Mouse (Mus musculus) liver, embryonic 11.5 days (tissue): ENCODE data around the gene Tlr12. TPM values are rescaled to one million over a fixed set of nuclear protein-coding genes. Genes with fewer than 3 reads are reported as not detected.

Experiments used
- ATAC-seq: fragments of 200-750 bp; cut with Nextera tagmentation; replicated peaks from 2 replicates; pipeline ENCODE4 v1.8.0; 2017; ENCODE audit warnings: moderate number of reproducible peaks, mild to moderate bottlenecking, moderate TSS enrichment, moderate library complexity; ENCODE audit not compliant: low FRiP score
- DNase-seq: peaks from one replicate; pipeline ENCODE4 v3.0.0-alpha.2; 2017; ENCODE audit warnings: low spot score
- H3K27ac ChIP-seq: fragments of 300-500 bp; sonication (generic); 2 replicates; pipeline ENCODE4 v1.5.1; 2014; ENCODE audit warnings: mild to moderate bottlenecking, low read depth, low read length, control low read depth
- H3K27me3 ChIP-seq: fragments of 300-500 bp; sonication (generic); replicated peaks from 2 replicates; pipeline ENCODE4 v1.6.1; 2014; ENCODE audit warnings: low read length, mixed read lengths; ENCODE audit not compliant: control insufficient read depth, insufficient read depth
- H3K36me3 ChIP-seq: fragments of 300-500 bp; sonication (generic); 2 replicates; pipeline ENCODE4 v1.6.1; 2014; ENCODE audit warnings: mild to moderate bottlenecking, low read length, moderate library complexity, mixed read lengths; ENCODE audit not compliant: control insufficient read depth, insufficient read depth
- H3K4me1 ChIP-seq: fragments of 300-500 bp; sonication (generic); replicated peaks from 2 replicates; pipeline ENCODE4 v1.6.1; 2014; ENCODE audit warnings: low read length, mixed read lengths; ENCODE audit not compliant: control insufficient read depth, insufficient read depth
- H3K4me2 ChIP-seq: fragments of 300-500 bp; sonication (generic); 2 replicates; pipeline ENCODE4 v1.6.1; 2014; ENCODE audit warnings: mild to moderate bottlenecking, control low read depth, moderate library complexity
- H3K4me3 ChIP-seq: fragments of 300-500 bp; sonication (generic); 2 replicates; pipeline ENCODE4 v1.5.1; 2014; ENCODE audit warnings: low read depth, low read length, control low read depth
- H3K9ac ChIP-seq: fragments of 300-500 bp; sonication (generic); 2 replicates; pipeline ENCODE4 v1.6.1; 2014; ENCODE audit warnings: low read depth, low read length, control low read depth
- H3K9me3 ChIP-seq: fragments of 300-500 bp; sonication (generic); 2 replicates; pipeline ENCODE4 v1.6.1; 2016; ENCODE audit warnings: low read length, inconsistent platforms, mixed read lengths; ENCODE audit not compliant: control insufficient read depth
- WGBS: fragments of 180-500 bp; shearing (Covaris S2); extraction: QIAGEN DNeasy Blood & Tissue Kit; methylation state at CpG from one replicate; pipeline ENCODE4 v1.1.7; 2014; 5-methylcytosine and 5-hydroxymethylcytosine counted together
- polyA plus RNA-seq: library from polyadenylated mRNA; unstranded; fragments of >200 nt; fragmentation: Nextera tagmentation; extraction: Ambion mirVana; gene quantifications from 2 replicates; pipeline ENCODE4 v1.2.1, GENCODE M21; 2014

Tlr12 gene
- polyA plus RNA-seq, 1 experiment from 2014 or later = 0.88 TPM

- no peak overlapping the region for H3K4me2 ChIP-seq
- no peak for ATAC-seq
- peaks cover 14% of the 10 kb centered on the region for H3K4me1 ChIP-seq
- no peaks in the 10 kb centered on the region for H3K9me3 ChIP-seq
- no peak overlapping the region for H3K4me3 ChIP-seq
- H3K27ac ChIP-seq = peak overlapping the region; percentile 38; the same call in 1 of the 2 replicates
- no peak for DNase-seq
- peaks cover 3% of the 10 kb centered on the region; the same call in 1 of the 2 replicates for H3K27me3 ChIP-seq
- H3K36me3 ChIP-seq = no peaks in the 10 kb centered on the region
- WGBS = 30% methylated on average over 5 of the region's 5 CpGs
- no peak overlapping the region for H3K9ac ChIP-seq
These were observed 34.3 kb upstream of the Tlr12 start for GRCm38 (mm10) chr4:128652584-128653298.

- no peak overlapping the region for H3K4me3 ChIP-seq
- no peaks in the 10 kb centered on the region for H3K36me3 ChIP-seq
- 51% methylated on average over 3 of the region's 3 CpGs for WGBS
- H3K9ac ChIP-seq = no peak overlapping the region
- DNase-seq (no peak), ATAC-seq (no peak)
- peaks cover 3% of the 10 kb centered on the region; the same call in 1 of the 2 replicates for H3K27me3 ChIP-seq
- no peak overlapping the region for H3K4me2 ChIP-seq
- H3K27ac ChIP-seq = no peak overlapping the region
- peaks cover 14% of the 10 kb centered on the region for H3K4me1 ChIP-seq
- no peaks in the 10 kb centered on the region for H3K9me3 ChIP-seq
These were observed 33.1 kb upstream of the Tlr12 start for GRCm38 (mm10) chr4:128651530-128651929.

- H3K9ac ChIP-seq = no peak overlapping the region
- no peak overlapping the region for H3K27ac ChIP-seq
- peaks cover 8% of the 10 kb centered on the region; the same call in 1 of the 2 replicates for H3K4me1 ChIP-seq
- 56% methylated on average over 8 of the region's 8 CpGs for WGBS
- DNase-seq (no peak), ATAC-seq (no peak)
- no peak overlapping the region for H3K4me3 ChIP-seq
- no peaks in the 10 kb centered on the region for H3K27me3 ChIP-seq
- H3K4me2 ChIP-seq = no peak overlapping the region
- no peaks in the 10 kb centered on the region for H3K9me3 ChIP-seq
- H3K36me3 ChIP-seq = no peaks in the 10 kb centered on the region
These were observed 30.3 kb upstream of the Tlr12 start for GRCm38 (mm10) chr4:128648567-128649255.

- Histone ChIP-seq H3K27me3 (no peaks in the 10 kb centered on the region), H3K4me3 (no peak overlapping the region), H3K9me3 (no peaks in the 10 kb centered on the region), H3K4me2 (no peak overlapping the region), H3K9ac (no peak overlapping the region), H3K27ac (no peak overlapping the region), H3K4me1 (peaks cover 14% of the 10 kb centered on the region), H3K36me3 (no peaks in the 10 kb centered on the region)
- no peak for ATAC-seq
- 39% methylated on average over 7 of the region's 7 CpGs for WGBS
- DNase-seq = no peak
These were observed 28.3 kb upstream of the Tlr12 start for GRCm38 (mm10) chr4:128646762-128647161.

GRCm38 (mm10) chr4:128645896-128646295 is 27.5 kb upstream of the Tlr12 start:
- DNase-seq (no peak), ATAC-seq (no peak)
- H3K4me3 ChIP-seq = no peak overlapping the region
- no peak overlapping the region for H3K27ac ChIP-seq
- H3K4me1 ChIP-seq = peaks cover 15% of the 10 kb centered on the region
- H3K9me3 ChIP-seq = no peaks in the 10 kb centered on the region
- H3K4me2 ChIP-seq = no peak overlapping the region
- H3K36me3 ChIP-seq = no peaks in the 10 kb centered on the region
- WGBS = 65% methylated on average over 6 of the region's 6 CpGs
- H3K9ac ChIP-seq = no peak overlapping the region
- no peaks in the 10 kb centered on the region for H3K27me3 ChIP-seq

GRCm38 (mm10) chr4:128641766-128642717 is 23.6 kb upstream of the Tlr12 start:
- no peak overlapping the region for H3K4me3 ChIP-seq
- H3K4me1 ChIP-seq = peaks cover 21% of the 10 kb centered on the region
- H3K27me3 ChIP-seq = no peaks in the 10 kb centered on the region
- H3K36me3 ChIP-seq = no peaks in the 10 kb centered on the region
- 25% methylated on average over 23 of the region's 23 CpGs for WGBS
- no peak for ATAC-seq
- 0 out of 2 replicates have a peak overlapping the region, but pooled peaks have one; percentile 22 for H3K9ac ChIP-seq
- no peaks in the 10 kb centered on the region for H3K9me3 ChIP-seq
- H3K4me2 ChIP-seq = no peak overlapping the region
- no peak for DNase-seq
- no peak overlapping the region for H3K27ac ChIP-seq

- no peak overlapping the region for H3K4me2 ChIP-seq
- ATAC-seq = no peak
- H3K4me1 ChIP-seq = peaks cover 31% of the 10 kb centered on the region
- no peak overlapping the region for H3K4me3 ChIP-seq
- no peak overlapping the region for H3K9ac ChIP-seq
- no peak for DNase-seq
- no peak overlapping the region for H3K27ac ChIP-seq
- no peaks in the 10 kb centered on the region for H3K9me3 ChIP-seq
- WGBS = 78% methylated on average over 18 of the region's 18 CpGs
- no peaks in the 10 kb centered on the region for H3K36me3 ChIP-seq
- H3K27me3 ChIP-seq = 0 out of 2 replicates have a peak, but pooled peaks cover 3% of the 10 kb centered on the region
These were observed 20.0 kb upstream of the Tlr12 start for GRCm38 (mm10) chr4:128638265-128638923.

- Histone ChIP-seq H3K4me3 (no peak overlapping the region), H3K27me3 (0 out of 2 replicates have a peak, but pooled peaks cover 3% of the 10 kb centered on the region), H3K9ac (no peak overlapping the region), H3K9me3 (no peaks in the 10 kb centered on the region), H3K4me1 (peaks cover 26% of the 10 kb centered on the region), H3K27ac (no peak overlapping the region), H3K36me3 (no peaks in the 10 kb centered on the region), H3K4me2 (no peak overlapping the region)
- ATAC-seq (0 out of 2 replicates have a peak, but pooled peaks have one; percentile 7), DNase-seq (no peak)
- WGBS = 25% methylated on average over 11 of the region's 11 CpGs
These were observed 18.8 kb upstream of the Tlr12 start for GRCm38 (mm10) chr4:128637250-128637649.
